ENCODE assay signal across 18 mouse cellular contexts in genomic region chr16:76967593-76968275, GRCm38 (mm10). TPM values are rescaled to one million over a fixed set of nuclear protein-coding genes. Genes with fewer than 3 reads are reported as not detected.
DNase-seq lines count a peak whose midpoint lies in the region; ATAC-seq and TF ChIP-seq lines count a peak whose summit lies in the region.
"Had no signal": no experiment of that assay in that cellular context is flagged by ENCODE, and none has a peak within 500 bp of the region (broad histone marks: within the 10 kb centered on the region; RNA-seq: fewer than 3 reads in every experiment).

No protein-coding gene starts in this region.

- 67% methylated on average over 3 of the region's 3 CpGs for WGBS in liver, embryonic 13.5 days (ENCODE audit: insufficient replicate concordance)
- 76% methylated on average over 3 of the region's 3 CpGs for WGBS in liver, postnatal 0 days (ENCODE audit: insufficient replicate concordance)

- no peaks in the 10 kb centered on the region for H3K9me3 ChIP-seq in liver, embryonic 13.5 days (replicated peaks)
- no peaks in the 10 kb centered on the region for H3K9me3 ChIP-seq in liver, postnatal 0 days (ENCODE audit: low read length)
- H3K9me3 ChIP-seq: embryonic facial prominence, embryonic 12.5 days; forebrain, embryonic 13.5 days; heart, embryonic 12.5 days; hindbrain, embryonic 15.5 days had no signal

- no peak overlapping the region for H3K9ac ChIP-seq in liver, embryonic 13.5 days
- no peak overlapping the region for H3K9ac ChIP-seq in liver, postnatal 0 days (replicated peaks)
- H3K9ac ChIP-seq: embryonic facial prominence, embryonic 12.5 days; forebrain, embryonic 13.5 days; forebrain, postnatal 0 days; heart, embryonic 12.5 days; hindbrain, embryonic 15.5 days had no signal

- H3K4me2 ChIP-seq in liver, embryonic 13.5 days, result no peak overlapping the region
- H3K4me2 ChIP-seq in liver, postnatal 0 days (ENCODE audit: low read depth, low read length), result no peak overlapping the region
- H3K4me2 ChIP-seq: embryonic facial prominence, embryonic 12.5 days; forebrain, embryonic 13.5 days; heart, embryonic 12.5 days; hindbrain, embryonic 15.5 days had no signal

- TF ChIP-seq CTCF in liver, postnatal 0 days (IDR thresholded peaks at IDR 0.05; ENCODE audit: low read depth), result no peak

- ATAC-seq in erythroid progenitor cell, adult 5-6 weeks (replicated peaks; ENCODE audit: low FRiP score, poor library complexity, severe bottlenecking), result peak; percentile 82
- ATAC-seq in liver, embryonic 13.5 days (ENCODE audit: low read depth), result peak; percentile 81
- ATAC-seq in liver, postnatal 0 days, result peak; percentile 61; the same call in 1 of the 2 replicates
- ATAC-seq: forebrain, embryonic 13.5 days; forebrain, postnatal 0 days had no signal

- peaks cover 6% of the 10 kb centered on the region; the same call in 1 of the 2 replicates for H3K4me1 ChIP-seq in liver, embryonic 13.5 days (replicated peaks)
- H3K4me1 ChIP-seq in liver, postnatal 0 days (ENCODE audit: insufficient read depth), result no peaks in the 10 kb centered on the region
- H3K4me1 ChIP-seq: embryonic facial prominence, embryonic 12.5 days; forebrain, embryonic 13.5 days; heart, embryonic 12.5 days; hindbrain, embryonic 15.5 days had no signal

- H3K4me3 ChIP-seq in liver, embryonic 13.5 days (replicated peaks), result no peak overlapping the region
- no peak overlapping the region for H3K4me3 ChIP-seq in liver, postnatal 0 days (ENCODE audit: low read depth, low read length)
- H3K4me3 ChIP-seq: embryonic facial prominence, embryonic 12.5 days; forebrain, embryonic 13.5 days; heart, embryonic 12.5 days; hindbrain, embryonic 15.5 days had no signal

- no peaks in the 10 kb centered on the region for H3K36me3 ChIP-seq in liver, embryonic 13.5 days
- H3K36me3 ChIP-seq in liver, postnatal 0 days (replicated peaks; ENCODE audit: insufficient read depth, low read length), result no peaks in the 10 kb centered on the region
- H3K36me3 ChIP-seq: embryonic facial prominence, embryonic 12.5 days; heart, embryonic 12.5 days; hindbrain, embryonic 15.5 days had no signal

- peak; percentile 13; the same call in 1 of the 2 replicates for TF ChIP-seq EP300 in liver, postnatal 0 days (IDR thresholded peaks at IDR 0.05; ENCODE audit: low read depth)

- H3K27ac ChIP-seq in liver, embryonic 13.5 days, result no peak overlapping the region
- no peak overlapping the region for H3K27ac ChIP-seq in liver, postnatal 0 days (ENCODE audit: low read depth)
- H3K27ac ChIP-seq: embryonic facial prominence, embryonic 12.5 days; forebrain, embryonic 13.5 days; hindbrain, embryonic 15.5 days had no signal

- no peaks in the 10 kb centered on the region for H3K27me3 ChIP-seq in liver, embryonic 13.5 days
- H3K27me3 ChIP-seq in liver, postnatal 0 days (ENCODE audit: insufficient read depth, low read length), result no peaks in the 10 kb centered on the region
- H3K27me3 ChIP-seq: embryonic facial prominence, embryonic 12.5 days; forebrain, embryonic 13.5 days; heart, embryonic 12.5 days; hindbrain, embryonic 15.5 days had no signal

- DNase-seq in c-Kit-negative CD71-positive TER-119-positive erythroid progenitor cells, embryonic 14.5 days (ENCODE audit: low read depth, low spot score), result peak; percentile 15
- DNase-seq in liver, embryonic 13.5 days, result peak; percentile 2
- DNase-seq in liver, postnatal 0 days, result no peak
- DNase-seq in cerebellum, adult 9-10 months, result no peak
- DNase-seq in B cell, adult 2 months, result no peak
- no peak for DNase-seq in kidney, adult 8-10 months
- DNase-seq: adrenal gland, postnatal 14 days; cerebellum, adult 11 months; cerebellum, adult 8-10 months; cerebellum, postnatal 25 days; forebrain, postnatal 0 days; gastrocnemius, postnatal 25 days; heart, postnatal 36 days had no signal

RNA-seq across cellular contexts. Expression of gene Usp25, which starts 45.8 kb away (rescaled TPM):
- total RNA-seq in erythroid progenitor cell, adult 5-6 weeks (2015; ENCODE audit: low replicate concordance), result 239 and 274 TPM in 2 replicates
- total RNA-seq in erythroid progenitor cell, adult 5-6 weeks (2017; ENCODE audit: low replicate concordance), result 281 and 398 TPM in 2 replicates
- 37.1 and 42.3 TPM in 2 replicates for polyA plus RNA-seq in liver, embryonic 13.5 days (2015; fragmentation: Nextera tagmentation; extraction: Ambion mirVana)
- polyA plus RNA-seq in liver, postnatal 0 days (2015; fragmentation: Nextera tagmentation; extraction: Ambion mirVana), result 22.8 and 23.4 TPM in 2 replicates

Comparison
In these comparisons a context has a peak if more than half of its experiments do, and no peak if none do; other contexts are left out.
1. DNase-seq: peak in c-Kit-negative CD71-positive TER-119-positive erythroid progenitor cells, embryonic 14.5 days (single experiment) and liver, embryonic 13.5 days (single experiment); none in liver, postnatal 0 days (single experiment), cerebellum, adult 9-10 months (single experiment), B cell, adult 2 months (0 of 2) and kidney, adult 8-10 months (0 of 2).
2. Peak in every context shown above with its lines, with median percentiles within 50 percentile points of each other: ATAC-seq.